Mouse (Mus musculus) neural tube, embryonic 15.5 days (tissue): ENCODE data around the gene Akap2. TPM values are rescaled to one million over a fixed set of nuclear protein-coding genes. Genes with fewer than 3 reads are reported as not detected.

Experiments used
- ATAC-seq: fragments of 200-750 bp; cut with Nextera tagmentation; 2 replicates; pipeline ENCODE4 v1.8.0; 2017; ENCODE audit warnings: mild to moderate bottlenecking, moderate TSS enrichment, moderate library complexity; ENCODE audit not compliant: low FRiP score
- H3K27ac ChIP-seq: fragments of 300-500 bp; sonication (generic); replicated peaks from 2 replicates; pipeline ENCODE4 v1.5.1; 2015; ENCODE audit warnings: mild to moderate bottlenecking, inconsistent platforms
- H3K27me3 ChIP-seq: fragments of 300-500 bp; sonication (generic); replicated peaks from 2 replicates; pipeline ENCODE4 v1.6.1; 2015; ENCODE audit warnings: inconsistent platforms
- H3K36me3 ChIP-seq: fragments of 300-500 bp; sonication (generic); 2 replicates; pipeline ENCODE4 v1.6.1; 2015; ENCODE audit warnings: inconsistent platforms
- H3K4me1 ChIP-seq: fragments of 300-500 bp; sonication (generic); 2 replicates; pipeline ENCODE4 v1.6.1; 2015; ENCODE audit warnings: inconsistent platforms
- H3K4me2 ChIP-seq: fragments of 300-500 bp; sonication (generic); 2 replicates; pipeline ENCODE4 v1.6.1; 2015; ENCODE audit warnings: inconsistent platforms, mild to moderate bottlenecking, moderate library complexity
- H3K4me3 ChIP-seq: fragments of 300-500 bp; sonication (generic); replicated peaks from 2 replicates; pipeline ENCODE4 v1.5.1; 2015; ENCODE audit warnings: mild to moderate bottlenecking, inconsistent platforms
- H3K9ac ChIP-seq: fragments of 300-500 bp; sonication (generic); replicated peaks from 2 replicates; pipeline ENCODE4 v1.6.1; 2015; ENCODE audit warnings: mild to moderate bottlenecking, inconsistent platforms
- H3K9me3 ChIP-seq: fragments of 300-500 bp; sonication (generic); replicated peaks from 2 replicates; pipeline ENCODE4 v1.6.1; 2016; ENCODE audit warnings: inconsistent platforms
- WGBS: fragments of 180-500 bp; shearing (Covaris S2); methylation state at CpG from one replicate; pipeline ENCODE4 v1.1.7; 2015; ENCODE audit warnings: mixed read lengths; 5-methylcytosine and 5-hydroxymethylcytosine counted together
- polyA plus RNA-seq: library from polyadenylated mRNA; unstranded; fragments of >200 nt; fragmentation: Nextera tagmentation; extraction: Ambion mirVana; gene quantifications from 2 replicates; pipeline ENCODE4 v1.2.1, GENCODE M21; 2015

Gene Akap2
- polyA plus RNA-seq, 1 experiment from 2014 or later: 11.0 TPM

- H3K4me3 ChIP-seq: no peak overlapping the region
- H3K4me1 ChIP-seq: peaks cover 31% of the 10 kb centered on the region
- no peaks in the 10 kb centered on the region for H3K36me3 ChIP-seq
- H3K27me3 ChIP-seq: no peaks in the 10 kb centered on the region
- H3K9ac ChIP-seq: no peak overlapping the region
- 7% methylated on average over 20 of the region's 20 CpGs for WGBS
- 0 out of 2 replicates have a peak overlapping the region, but pooled peaks have one; percentile 11 for H3K27ac ChIP-seq
- no peaks in the 10 kb centered on the region for H3K9me3 ChIP-seq
- 0 out of 2 replicates have a peak, but pooled peaks have one; percentile 18 for ATAC-seq
- peak overlapping the region; percentile 27 for H3K4me2 ChIP-seq
These were observed 63.6 kb downstream of the Akap2 start for GRCm38 (mm10) chr4:57780833-57781641.

- H3K9me3 ChIP-seq: no peaks in the 10 kb centered on the region
- H3K27me3 ChIP-seq: no peaks in the 10 kb centered on the region
- peak; percentile 75 for ATAC-seq
- peak overlapping the region; percentile 92 for H3K4me2 ChIP-seq
- peak overlapping the region; percentile 52 for H3K9ac ChIP-seq
- no peaks in the 10 kb centered on the region for H3K36me3 ChIP-seq
- 0% methylated on average over 26 of the region's 26 CpGs for WGBS
- no peak overlapping the region for H3K27ac ChIP-seq
- H3K4me1 ChIP-seq: peaks cover 31% of the 10 kb centered on the region
- peak overlapping the region; percentile 49 for H3K4me3 ChIP-seq
These were observed 64.5 kb downstream of the Akap2 start for GRCm38 (mm10) chr4:57781994-57782393.

GRCm38 (mm10) chr4:57782549-57783390 lies 65.3 kb downstream of the Akap2 start:
- Histone ChIP-seq H3K9me3 (no peaks in the 10 kb centered on the region), H3K27ac (no peak overlapping the region), H3K4me2 (peak overlapping the region; percentile 92), H3K4me3 (peak overlapping the region; percentile 49), H3K36me3 (no peaks in the 10 kb centered on the region), H3K9ac (peak overlapping the region; percentile 52), H3K4me1 (peaks cover 31% of the 10 kb centered on the region), H3K27me3 (no peaks in the 10 kb centered on the region)
- WGBS: 2% methylated on average over 33 of the region's 33 CpGs
- ATAC-seq: peak; percentile 51; the same call in 1 of the 2 replicates

- Histone ChIP-seq H3K4me3 (peak overlapping the region; percentile 49), H3K27ac (no peak overlapping the region), H3K9ac (0 out of 2 replicates have a peak overlapping the region, but pooled peaks have one; percentile 52), H3K36me3 (no peaks in the 10 kb centered on the region), H3K4me1 (peaks cover 31% of the 10 kb centered on the region), H3K9me3 (no peaks in the 10 kb centered on the region), H3K4me2 (peak overlapping the region; percentile 92), H3K27me3 (no peaks in the 10 kb centered on the region)
- 15% methylated on average over 9 of the region's 9 CpGs for WGBS
- no peak; the same call in 1 of the 2 replicates for ATAC-seq
These were observed 65.9 kb downstream of the Akap2 start for GRCm38 (mm10) chr4:57783391-57783770.

GRCm38 (mm10) chr4:57783853-57784600 lies 66.6 kb downstream of the Akap2 start:
- Histone ChIP-seq H3K27ac (no peak overlapping the region), H3K9ac (no peak overlapping the region), H3K4me3 (no peak overlapping the region), H3K4me1 (peaks cover 31% of the 10 kb centered on the region), H3K27me3 (no peaks in the 10 kb centered on the region), H3K36me3 (no peaks in the 10 kb centered on the region), H3K9me3 (no peaks in the 10 kb centered on the region), H3K4me2 (peak overlapping the region; percentile 92)
- 68% methylated on average over 11 of the region's 11 CpGs for WGBS
- no peak for ATAC-seq

- Histone ChIP-seq H3K9me3 (no peaks in the 10 kb centered on the region), H3K4me2 (no peak overlapping the region), H3K27me3 (no peaks in the 10 kb centered on the region), H3K9ac (no peak overlapping the region), H3K4me1 (peaks cover 5% of the 10 kb centered on the region), H3K27ac (no peak overlapping the region), H3K4me3 (no peak overlapping the region), H3K36me3 (no peaks in the 10 kb centered on the region)
- 58% methylated on average over 5 of the region's 5 CpGs for WGBS
- no peak for ATAC-seq
These were observed 71.3 kb downstream of the Akap2 start for GRCm38 (mm10) chr4:57788709-57789108.

- no peak overlapping the region for H3K27ac ChIP-seq
- H3K4me3 ChIP-seq: no peak overlapping the region
- H3K4me2 ChIP-seq: no peak overlapping the region
- no peaks in the 10 kb centered on the region for H3K27me3 ChIP-seq
- H3K9ac ChIP-seq: no peak overlapping the region
- H3K4me1 ChIP-seq: peaks cover 1% of the 10 kb centered on the region
- ATAC-seq: no peak
- H3K9me3 ChIP-seq: no peaks in the 10 kb centered on the region
- no peaks in the 10 kb centered on the region for H3K36me3 ChIP-seq
These were observed 71.7 kb downstream of the Akap2 start for GRCm38 (mm10) chr4:57789118-57789517.

GRCm38 (mm10) chr4:57793989-57794388 lies 76.5 kb downstream of the Akap2 start:
- Histone ChIP-seq H3K27me3 (no peaks in the 10 kb centered on the region), H3K36me3 (no peaks in the 10 kb centered on the region), H3K27ac (no peak overlapping the region), H3K4me2 (no peak overlapping the region), H3K9ac (no peak overlapping the region), H3K4me3 (no peak overlapping the region), H3K9me3 (no peaks in the 10 kb centered on the region), H3K4me1 (peaks cover 7% of the 10 kb centered on the region; the same call in 1 of the 2 replicates)
- WGBS: 69% methylated on average over 8 of the region's 8 CpGs
- no peak for ATAC-seq

- no peak for ATAC-seq
- WGBS: 39% methylated on average over 3 of the region's 3 CpGs
- H3K9me3 ChIP-seq: no peaks in the 10 kb centered on the region
These were observed 77.1 kb downstream of the Akap2 start for GRCm38 (mm10) chr4:57794547-57794946.

GRCm38 (mm10) chr4:57797548-57798285 lies 80.3 kb downstream of the Akap2 start:
- Histone ChIP-seq H3K4me1 (peaks cover 7% of the 10 kb centered on the region; the same call in 1 of the 2 replicates), H3K9me3 (no peaks in the 10 kb centered on the region), H3K9ac (no peak overlapping the region), H3K4me2 (no peak overlapping the region), H3K36me3 (no peaks in the 10 kb centered on the region), H3K4me3 (no peak overlapping the region), H3K27me3 (no peaks in the 10 kb centered on the region), H3K27ac (no peak overlapping the region)
- WGBS: 80% methylated on average over 9 of the region's 9 CpGs
- no peak for ATAC-seq

More at GRCm38 (mm10) chr4:57794547-57794946, 77.1 kb downstream of the Akap2 start:
- no peak overlapping the region for H3K27ac ChIP-seq
- no peak overlapping the region for H3K9ac ChIP-seq
- no peaks in the 10 kb centered on the region for H3K36me3 ChIP-seq
- no peak overlapping the region for H3K4me3 ChIP-seq
- H3K4me1 ChIP-seq: peaks cover 7% of the 10 kb centered on the region; the same call in 1 of the 2 replicates
- no peak overlapping the region for H3K4me2 ChIP-seq
- H3K27me3 ChIP-seq: no peaks in the 10 kb centered on the region
